Mouse (Mus musculus) lung, adult 2 months (tissue): Measurements from ENCODE around the gene Nup133. TPM values are rescaled to one million over a fixed set of nuclear protein-coding genes. Genes with fewer than 3 reads are reported as not detected.
A peak's percentile ranks its signal among the peaks of the same experiment; 100 is the strongest.

ENCODE experiments used
- DNase-seq: peaks from one replicate; pipeline ENCODE4 v3.0.0; 2022
- H3K4me1 ChIP-seq: fragments of 200-500 bp; 2 replicates; pipeline ENCODE4 v1.6.1; 2011; ENCODE audit warnings: low read length; ENCODE audit not compliant: control insufficient read depth, insufficient read depth
- H3K4me3 ChIP-seq: fragments of 200-500 bp; replicated peaks from 2 replicates; pipeline ENCODE3; 2011; ENCODE audit warnings: low read depth, mild to moderate bottlenecking, control low read depth, low read length; ENCODE audit errors: extremely low read depth
- CTCF ChIP-seq: fragments of 200-500 bp; IDR thresholded peaks from 2 replicates; pipeline ENCODE4 v1.5.1; 2011; ENCODE audit warnings: mild to moderate bottlenecking, low read length, control low read depth; ENCODE audit not compliant: insufficient read depth
- POLR2A ChIP-seq: fragments of 200-500 bp; IDR thresholded peaks from 2 replicates; pipeline ENCODE4 v1.6.1; 2011; ENCODE audit warnings: low read depth, mild to moderate bottlenecking, control low read depth, low read length, borderline replicate concordance; ENCODE audit errors: extremely low read depth
- WGBS: fragments of 180-500 bp; shearing (Covaris S2); methylation state at CpG from one replicate; pipeline ENCODE4 v1.1.7; 2018; 5-methylcytosine and 5-hydroxymethylcytosine counted together
- polyA plus RNA-seq: library from polyadenylated mRNA; depleted of rRNA; stranded (reverse); fragments of >200 nt; gene quantifications from 2 replicates; pipeline ENCODE4 v1.2.3, GENCODE M21; 2012

The Nup133 gene
- polyA plus RNA-seq, 1 experiment = 10.8 TPM

DNA sequence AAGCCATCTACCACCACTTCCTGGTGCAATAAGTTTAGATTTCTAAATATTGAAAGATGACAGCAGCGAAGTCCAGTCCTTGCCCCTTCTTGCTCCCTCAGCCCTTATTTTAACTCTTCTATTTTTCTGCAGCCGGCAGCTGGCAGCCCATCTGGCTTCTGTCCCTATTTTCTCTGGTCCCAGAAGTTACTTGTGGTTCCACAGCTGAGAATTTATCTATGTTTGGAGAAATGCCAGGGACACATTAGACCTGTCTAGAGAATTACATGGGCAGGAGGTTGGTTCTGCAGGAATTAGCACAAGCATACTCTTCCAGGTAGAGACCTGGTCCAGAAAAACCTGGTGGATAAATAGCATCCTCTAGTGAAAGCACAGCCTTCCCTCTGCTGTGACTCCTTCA is 71.2 kb downstream of the Nup133 start:
- WGBS = 54% methylated on average over 2 of the region's 2 CpGs
- Histone ChIP-seq H3K4me1 (no peaks in the 10 kb centered on the region), H3K4me3 (no peak overlapping the region)
- no peak for TF ChIP-seq POLR2A
- no peak for TF ChIP-seq CTCF
- no peak for DNase-seq

GRCm38 (mm10) chr8:123874324-123874723 is 74.7 kb downstream of the Nup133 start:
- Histone ChIP-seq H3K4me1 (no peaks in the 10 kb centered on the region), H3K4me3 (no peak overlapping the region)
- WGBS = 75% methylated on average over 11 of the region's 11 CpGs
- TF ChIP-seq CTCF = no peak
- TF ChIP-seq POLR2A = no peak
- no peak for DNase-seq

DNA sequence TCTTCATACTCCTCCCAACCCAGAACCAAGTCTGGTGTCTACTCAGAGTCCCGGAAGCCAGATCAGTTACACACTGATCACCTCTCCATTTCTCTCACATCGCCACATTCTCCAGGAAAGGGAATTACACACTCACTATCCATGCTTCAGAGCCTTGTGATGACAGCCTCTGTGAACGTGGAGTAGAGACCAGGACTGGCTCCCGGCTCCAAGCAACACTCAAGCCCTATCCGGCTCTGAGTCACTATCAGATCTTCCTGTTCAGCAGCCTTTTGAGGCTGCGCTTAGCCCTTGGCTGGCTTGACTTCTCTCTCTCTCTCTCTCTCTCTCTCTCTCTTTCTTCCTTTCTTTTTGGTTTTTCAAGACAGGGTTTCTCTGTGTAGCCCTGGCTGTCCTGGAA is 75.7 kb downstream of the Nup133 start:
- Histone ChIP-seq H3K4me3 (no peak overlapping the region), H3K4me1 (no peaks in the 10 kb centered on the region)
- TF ChIP-seq POLR2A (no peak), CTCF (no peak)
- 66% methylated on average over 6 of the region's 6 CpGs for WGBS
- no peak for DNase-seq

DNA sequence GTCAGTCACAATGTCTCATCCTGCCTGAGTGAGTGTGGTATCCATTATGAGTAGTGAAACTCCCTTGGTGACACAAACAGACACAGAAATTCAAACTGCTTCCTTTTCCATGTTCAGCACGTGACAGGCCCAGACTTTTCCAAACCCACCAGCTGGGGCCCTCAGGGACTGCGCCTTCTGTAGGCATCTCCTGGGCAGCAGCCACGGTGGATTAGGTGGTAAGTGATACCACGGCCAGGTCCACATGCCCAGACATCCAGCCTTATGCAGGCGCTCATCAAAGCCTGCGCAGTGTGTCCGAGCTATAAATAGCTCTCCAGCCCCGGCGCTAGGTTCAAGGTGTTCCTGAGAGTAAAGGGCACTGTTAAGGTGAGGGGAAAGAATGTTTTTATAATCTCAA is 77.0 kb downstream of the Nup133 start:
- H3K4me3 ChIP-seq = no peak overlapping the region
- H3K4me1 ChIP-seq = no peaks in the 10 kb centered on the region
- DNase-seq = no peak
- no peak for TF ChIP-seq CTCF
- TF ChIP-seq POLR2A = no peak
- WGBS = 72% methylated on average over 9 of the region's 9 CpGs

GRCm38 (mm10) chr8:123866971-123867370 is 82.1 kb downstream of the Nup133 start:
- no peak for TF ChIP-seq CTCF
- TF ChIP-seq POLR2A = no peak
- Histone ChIP-seq H3K4me1 (no peaks in the 10 kb centered on the region), H3K4me3 (no peak overlapping the region)
- WGBS = 39% methylated on average over 5 of the region's 5 CpGs
- no peak for DNase-seq

DNA sequence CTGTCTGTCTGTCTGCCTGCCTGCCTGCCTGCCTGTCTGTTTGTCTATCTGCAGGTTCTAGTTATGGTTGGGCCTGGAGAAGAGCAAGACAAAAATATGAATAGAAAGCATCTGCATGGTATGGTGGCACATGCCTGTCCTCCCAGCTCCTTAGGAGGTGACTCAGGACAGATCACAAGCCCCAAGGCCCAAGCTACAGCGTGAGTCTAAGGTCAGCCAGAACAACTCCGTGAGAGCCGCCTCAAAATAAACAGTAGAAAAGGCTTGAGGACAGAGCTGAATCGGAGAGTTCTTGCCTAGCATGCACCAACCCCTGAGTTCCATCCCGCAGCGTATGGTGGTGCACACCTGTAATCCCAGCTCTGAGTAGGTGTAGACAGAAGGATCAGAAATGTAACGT is 83.3 kb downstream of the Nup133 start:
- Histone ChIP-seq H3K4me3 (no peak overlapping the region), H3K4me1 (no peaks in the 10 kb centered on the region)
- WGBS = 59% methylated on average over 7 of the region's 7 CpGs
- no peak for TF ChIP-seq POLR2A
- no peak for TF ChIP-seq CTCF
- no peak for DNase-seq

DNA sequence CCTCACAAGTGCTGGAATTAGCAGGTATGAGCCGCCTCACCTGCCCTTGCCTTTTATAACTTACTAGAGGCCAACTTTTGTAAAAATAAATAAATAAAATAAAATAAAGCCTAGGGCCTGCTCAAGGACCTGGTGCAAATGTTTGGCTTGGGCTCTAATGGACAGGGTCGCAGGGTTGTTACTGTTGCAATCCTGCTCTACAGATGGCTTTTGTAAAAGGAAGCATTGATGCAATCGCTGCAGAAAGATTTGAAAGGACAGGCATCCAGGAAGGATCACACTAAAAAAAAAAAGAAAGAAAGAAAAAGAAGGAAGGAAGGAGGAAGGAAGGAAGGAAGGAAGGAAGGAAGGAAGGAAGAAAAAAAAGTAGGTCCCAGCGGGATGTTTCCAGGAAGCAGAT is 88.7 kb downstream of the Nup133 start:
- 54% methylated on average over 4 of the region's 4 CpGs for WGBS

GRCm38 (mm10) chr8:123859648-123860259 is 89.3 kb downstream of the Nup133 start, which contains the start of gene Ccsap:
Gene Ccsap, minus strand, starts transcription at chr8:123860209.
- Histone ChIP-seq H3K4me3 (peak within 1 kb of the TSS; percentile 69), H3K4me1 (no peaks in the 10 kb centered on the region)
- no peak for DNase-seq
- 1% methylated on average over 48 of the region's 48 CpGs for WGBS
- TF ChIP-seq POLR2A (no peak), CTCF (no peak)

More for the DNA sequence above, 88.7 kb downstream of the Nup133 start:
- H3K4me1 ChIP-seq = no peaks in the 10 kb centered on the region
- no peak overlapping the region for H3K4me3 ChIP-seq
- TF ChIP-seq POLR2A (no peak), CTCF (no peak)
- no peak for DNase-seq

- no peaks in the 10 kb centered on the region for H3K4me1 ChIP-seq
- under 1% methylated on average over 78 of the region's 79 CpGs for WGBS
- H3K4me3 ChIP-seq = peak overlapping the region; percentile 69
- DNase-seq = peak; percentile 90
- TF ChIP-seq POLR2A (no peak), CTCF (no peak)
Observed at GRCm38 (mm10) chr8:123858941-123859647, 90.0 kb downstream of the Nup133 start.

DNA sequence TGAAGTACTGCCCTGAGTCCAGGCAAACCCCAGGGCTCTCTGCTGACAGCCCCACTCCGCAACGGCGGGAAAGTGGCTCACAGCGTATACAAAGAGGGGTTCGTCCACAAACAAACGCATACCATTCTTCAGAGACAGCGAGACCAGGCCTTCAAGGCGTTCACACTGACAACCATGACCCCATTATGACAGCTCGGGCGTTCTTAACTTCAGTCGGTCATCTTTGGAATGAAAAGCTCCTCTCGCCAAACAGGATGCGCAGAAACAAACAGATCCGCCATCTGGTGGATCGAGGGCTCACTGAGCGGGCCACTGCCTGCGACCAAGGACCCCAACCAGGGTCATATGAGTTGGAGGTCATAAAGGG is 90.5 kb downstream of the Nup133 start:
- no peak for DNase-seq
- WGBS = 2% methylated on average over 17 of the region's 17 CpGs
- no peak for TF ChIP-seq CTCF
- no peak for TF ChIP-seq POLR2A
- Histone ChIP-seq H3K4me1 (no peaks in the 10 kb centered on the region), H3K4me3 (peak overlapping the region; percentile 69)
